ENCODE assay signal across 8 mouse cellular contexts in the genomic region with DNA sequence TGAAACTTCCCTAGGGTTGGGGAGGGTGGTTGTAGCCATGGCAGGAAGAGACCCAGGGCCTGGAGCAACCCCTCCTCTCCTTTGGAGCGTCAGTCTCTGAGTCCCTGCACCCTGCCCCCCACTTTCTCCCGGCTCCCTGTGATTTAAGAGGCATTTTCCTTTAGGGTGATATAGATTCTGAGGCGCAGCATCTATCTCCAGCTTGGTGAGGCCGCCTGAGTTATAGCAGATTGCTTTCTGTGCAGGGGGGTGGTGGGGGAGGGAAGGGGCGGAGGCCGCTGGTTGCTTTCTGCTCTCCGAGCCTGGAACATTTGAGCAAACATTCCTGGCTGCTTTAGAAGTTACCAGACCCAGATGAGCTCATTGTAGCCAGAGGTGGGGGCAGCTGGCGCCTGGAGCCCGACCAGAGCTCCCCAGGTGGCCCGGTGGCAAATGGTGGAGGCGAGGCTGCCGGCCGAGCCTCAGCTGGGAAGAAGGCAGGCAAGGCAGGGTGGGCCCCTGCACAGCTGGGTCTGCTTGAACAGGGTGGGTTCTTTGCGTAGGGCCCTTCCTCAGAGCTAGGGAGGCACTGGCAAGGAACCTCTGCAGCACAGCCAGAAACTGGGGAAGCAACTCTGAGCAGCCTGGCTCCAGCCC. TPM values are rescaled to one million over a fixed set of nuclear protein-coding genes. Genes with fewer than 3 reads are reported as not detected.
DNase-seq lines count a peak whose midpoint lies in the region; ATAC-seq and TF ChIP-seq lines count a peak whose summit lies in the region.

No protein-coding gene starts in this region.

- 27% methylated on average over 14 of the region's 14 CpGs for WGBS in forebrain, embryonic 13.5 days
- WGBS in hindbrain, embryonic 12.5 days, result 22% methylated on average over 14 of the region's 14 CpGs

- H3K4me2 ChIP-seq in forebrain, embryonic 13.5 days, result 0 out of 2 replicates have a peak overlapping the region, but pooled peaks have one; percentile 2
- peak overlapping the region; percentile 13; the same call in 1 of the 2 replicates for H3K4me2 ChIP-seq in hindbrain, embryonic 12.5 days (replicated peaks)

- H3K4me1 ChIP-seq in forebrain, embryonic 13.5 days, result peaks cover 22% of the 10 kb centered on the region
- H3K4me1 ChIP-seq in hindbrain, embryonic 12.5 days, result peaks cover 27% of the 10 kb centered on the region

- in situ Hi-C loops in Patski (cut with MboI; ENCODE audit: low pct_unique_long_range_greater_than_20kb), result no loop called here

- POLR2A ChIA-PET in Patski (lab: Charles Lee), result interaction anchor here (0.6 kb wide), 1 partner anchor 45 kb away, joined by 4 read pairs; no protein-coding TSS in a partner anchor

- H3K27me3 ChIP-seq in Patski, result no peaks in the 10 kb centered on the region
- no peaks in the 10 kb centered on the region; the same call in 1 of the 2 replicates for H3K27me3 ChIP-seq in forebrain, embryonic 13.5 days
- H3K27me3 ChIP-seq in hindbrain, embryonic 12.5 days, result peaks cover 19% of the 10 kb centered on the region

- H3K4me3 ChIP-seq in forebrain, embryonic 13.5 days, result no peak overlapping the region
- H3K4me3 ChIP-seq in hindbrain, embryonic 12.5 days, result no peak overlapping the region

- no peak for TF ChIP-seq CTCF in Patski (IDR thresholded peaks at IDR 0.05)

- H3K27ac ChIP-seq in forebrain, embryonic 13.5 days, result peak overlapping the region; percentile 23; the same call in 1 of the 2 replicates
- H3K27ac ChIP-seq in hindbrain, embryonic 12.5 days, result peak overlapping the region; percentile 9; the same call in 1 of the 2 replicates

- no peak for DNase-seq in Patski (ENCODE audit: low read depth, low spot score)
- DNase-seq in lung, postnatal 25 days (ENCODE audit: low spot score), result peak; percentile 62
- no peak for DNase-seq in layer of hippocampus, adult 8-10 months (ENCODE audit: low spot score in 2 of 2)
- DNase-seq in right cerebral cortex, postnatal 14 days, result no peak
- DNase-seq in kidney, postnatal 36 days, result no peak
- DNase-seq in cerebellum, postnatal 25 days, result no peak

- H3K9ac ChIP-seq in forebrain, embryonic 13.5 days, result peak overlapping the region; percentile 44; the same call in 1 of the 2 replicates
- H3K9ac ChIP-seq in hindbrain, embryonic 12.5 days, result no peak overlapping the region

- ATAC-seq in Patski, result peak; percentile 52
- ATAC-seq in forebrain, embryonic 13.5 days, result no peak
- ATAC-seq in hindbrain, embryonic 12.5 days (ENCODE audit: low FRiP score), result peak; percentile 41; the same call in 1 of the 2 replicates

- CTCF ChIA-PET in Patski (lab: Charles Lee), result interaction anchor here (0.6 to 1.0 kb wide), 2 partner anchors 13 to 17 kb away, joined by 3 read pairs; no protein-coding TSS in a partner anchor

- H3K9me3 ChIP-seq in forebrain, embryonic 13.5 days (replicated peaks), result no peaks in the 10 kb centered on the region
- no peaks in the 10 kb centered on the region for H3K9me3 ChIP-seq in hindbrain, embryonic 12.5 days (replicated peaks)

- no peaks in the 10 kb centered on the region for H3K36me3 ChIP-seq in forebrain, embryonic 13.5 days (ENCODE audit: poor library complexity, severe bottlenecking)
- no peaks in the 10 kb centered on the region for H3K36me3 ChIP-seq in hindbrain, embryonic 12.5 days

RNA-seq across cellular contexts. Expression of a gene that starts 8.6 kb away (rescaled TPM):
- polyA plus RNA-seq in Patski (2021), result 0.96 TPM
- 81.0 and 89.3 TPM in 2 replicates for polyA plus RNA-seq in forebrain, embryonic 13.5 days (2015; fragmentation: Nextera tagmentation; extraction: Ambion mirVana)
- polyA plus RNA-seq in hindbrain, embryonic 12.5 days (2016; fragmentation: Nextera tagmentation; extraction: Ambion mirVana), result 61.0 and 62.7 TPM in 2 replicates
- total RNA-seq in layer of hippocampus, adult 8-10 months (2022), result 10 to 100 TPM; 30.0 to 35.0 (median 32.2) TPM

Comparison
In these comparisons a context has a peak if more than half of its experiments do, and no peak if none do; other contexts are left out.
1. RNA of a gene that starts 8.6 kb away (polyA plus RNA-seq): 81.0 to 89.3 TPM in forebrain, embryonic 13.5 days and 61.0 to 62.7 TPM in hindbrain, embryonic 12.5 days; 0.96 TPM in Patski (single experiment); every median in the first group is over 10 times any median in the second.